Mouse (Mus musculus) heart, adult 9 months (tissue): ENCODE results near the gene Egln2.

Experiments used
- DNase-seq, 2 experiments: peaks; one replicate each; pipeline ENCODE4 v3.0.0; 2022; ENCODE audit warnings: low spot score in 2 of 2

Egln2 gene

GRCm38 (mm10) chr7:27177942-27178323 lies 11.3 kb upstream of the Egln2 start:
- DNase-seq, result no peak

DNA sequence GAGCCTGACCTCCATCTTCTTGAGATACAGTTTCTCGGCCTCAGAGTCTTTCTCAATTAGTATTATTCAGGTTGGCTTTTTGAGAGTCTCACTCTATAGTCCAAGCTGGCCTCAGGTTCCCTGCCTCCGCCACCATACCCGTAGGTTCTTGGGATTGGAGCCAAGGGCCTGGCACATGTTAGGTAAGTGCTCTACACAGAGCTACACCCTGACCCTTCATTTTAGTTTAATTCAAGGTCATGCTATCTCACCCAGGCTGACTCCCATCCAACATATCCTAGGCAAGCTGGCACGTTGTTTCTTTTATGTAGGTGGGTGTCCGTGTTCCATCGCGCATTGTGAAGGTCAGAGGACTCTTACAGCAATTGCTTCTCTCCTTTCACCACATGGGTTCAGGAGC lies 8.3 kb upstream of the Egln2 start:
- no peak for DNase-seq

DNA sequence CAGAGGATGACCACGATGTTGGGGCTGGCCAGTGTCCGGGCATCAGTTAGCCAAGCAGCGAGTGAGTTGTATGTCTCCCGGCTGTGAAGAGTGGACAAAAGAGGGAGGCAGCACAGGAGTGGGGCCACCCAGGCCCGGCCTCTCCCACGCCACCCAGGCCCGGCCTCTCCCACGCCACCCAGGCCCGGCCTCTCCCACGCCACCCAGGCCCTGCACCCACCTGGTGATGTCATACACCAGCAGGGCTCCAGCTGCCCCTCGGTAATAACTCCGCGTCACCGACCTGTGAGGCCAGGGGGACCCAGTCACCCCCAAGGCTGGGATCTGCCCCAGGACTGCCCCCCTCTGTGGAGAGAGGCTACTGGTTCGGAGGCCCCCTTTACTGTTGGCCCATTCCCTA lies 7.9 kb upstream of the Egln2 start:
- no peak for DNase-seq

DNA sequence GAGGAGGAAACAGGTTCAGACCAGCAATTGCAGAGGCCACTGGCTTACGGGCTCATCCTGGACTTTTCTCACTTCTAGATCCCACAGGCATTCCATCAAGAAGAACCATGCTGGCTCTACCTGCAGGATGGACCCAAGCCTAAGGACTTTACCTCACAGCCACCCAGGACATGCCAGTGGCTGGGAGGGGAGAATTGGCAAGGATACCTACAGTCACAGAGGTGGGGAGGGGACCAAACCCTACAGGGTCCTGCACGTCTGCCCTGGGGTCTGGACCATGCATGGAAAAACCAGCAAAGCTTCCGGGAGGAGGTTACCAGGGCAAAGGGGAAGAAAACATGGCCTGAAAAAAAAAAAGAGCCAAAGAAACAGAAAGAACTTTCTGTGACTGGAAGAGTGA lies 4.4 kb upstream of the Egln2 start:
- no peak for DNase-seq

DNA sequence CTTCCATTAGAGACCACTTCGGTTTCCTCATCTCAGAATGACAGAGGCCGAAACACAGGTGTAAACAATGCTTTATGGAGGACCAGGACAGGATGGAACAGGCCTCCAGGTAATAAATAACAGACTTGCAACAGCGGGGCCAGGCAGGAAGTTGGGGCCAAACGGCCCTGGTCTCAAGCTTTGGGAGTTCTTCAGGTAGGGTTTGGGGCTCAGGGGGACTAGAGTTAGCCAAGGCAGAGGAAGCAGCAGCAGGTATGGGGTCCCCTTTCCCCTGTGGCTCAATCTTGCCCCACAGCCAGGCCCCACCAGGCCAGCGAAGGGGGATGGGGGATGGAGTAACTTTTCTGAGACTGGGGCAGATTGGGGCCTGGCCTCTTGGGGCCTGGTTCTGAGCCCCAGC lies 1.8 kb upstream of the Egln2 start:
- no peak for DNase-seq

DNA sequence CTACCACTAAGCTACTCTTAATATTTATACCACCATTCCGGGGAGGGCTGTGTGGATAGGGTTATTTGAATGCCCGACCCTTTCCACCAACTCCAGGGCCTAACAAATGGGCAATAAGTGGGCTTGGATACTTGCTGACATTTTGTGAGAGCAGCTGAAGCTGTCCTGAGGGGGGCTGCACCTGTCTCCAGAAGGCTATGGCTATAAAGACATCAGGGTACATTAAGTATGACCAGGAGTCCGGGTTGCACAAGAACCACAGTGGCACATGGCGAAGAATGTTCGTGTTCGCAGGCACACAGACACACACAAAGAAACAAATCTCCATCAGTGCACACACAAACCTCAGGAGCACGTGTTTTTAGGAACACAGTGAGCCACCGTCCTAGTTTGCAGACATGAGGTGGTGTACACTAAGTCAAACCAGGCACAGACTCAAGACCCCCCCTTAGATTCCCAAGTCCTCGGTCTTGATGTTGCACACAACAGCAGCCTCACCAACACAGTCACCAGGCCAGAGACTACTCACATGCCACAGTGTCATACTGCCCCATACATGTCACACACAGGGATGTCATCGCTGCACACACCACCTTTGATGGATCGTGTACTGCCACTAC lies 983 bp upstream of the Egln2 start:
- no peak for DNase-seq

DNA sequence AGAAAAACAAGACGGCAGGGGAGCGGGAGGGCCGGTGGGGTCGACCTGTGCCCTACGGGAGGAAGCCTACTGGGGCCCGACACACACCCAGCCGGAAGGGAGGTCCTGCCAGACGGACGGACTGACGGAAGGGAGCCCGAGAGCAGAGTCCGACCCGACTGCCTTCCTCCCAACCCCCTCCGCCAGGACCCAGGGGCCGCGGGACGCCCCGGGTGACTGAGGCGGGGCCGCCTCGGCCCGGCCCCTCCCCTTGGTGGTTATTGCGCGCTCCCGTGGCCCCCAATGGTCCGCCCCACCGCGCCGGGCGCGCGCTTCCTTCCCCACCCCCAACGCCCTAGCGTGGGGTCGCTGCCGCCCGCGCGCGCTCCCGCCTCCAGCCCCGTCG lies 381 bp downstream of the Egln2 start:
- peak; percentile 90 to 92 for DNase-seq

GRCm38 (mm10) chr7:27165696-27166095 lies 906 bp downstream of the Egln2 start:
- DNase-seq, result no peak

- DNase-seq, result peak in 1 of 2 experiments; percentile 33
Observed at GRCm38 (mm10) chr7:27165007-27165655, 1.5 kb downstream of the Egln2 start.

- DNase-seq, result no peak
Observed at GRCm38 (mm10) chr7:27164112-27164947, 2.3 kb downstream of the Egln2 start.

DNA sequence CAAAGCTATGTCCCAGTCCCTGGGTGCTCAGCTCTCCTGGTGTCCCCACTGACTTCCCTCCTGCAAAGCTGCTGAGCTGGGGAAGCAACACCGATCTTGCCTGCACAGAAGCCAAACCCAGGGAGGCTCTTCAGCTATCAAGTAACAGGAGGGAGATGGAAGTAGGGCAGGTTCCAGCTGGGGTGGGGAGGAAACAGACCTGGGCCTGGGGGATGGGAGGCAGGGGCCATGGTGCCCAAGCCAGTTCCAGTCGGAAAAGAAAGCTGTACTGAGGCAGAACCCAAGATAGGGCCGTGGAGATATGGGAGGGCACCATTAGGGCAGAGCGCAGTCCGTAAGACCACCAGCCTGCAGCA lies 3.2 kb downstream of the Egln2 start:
- no peak for DNase-seq

DNA sequence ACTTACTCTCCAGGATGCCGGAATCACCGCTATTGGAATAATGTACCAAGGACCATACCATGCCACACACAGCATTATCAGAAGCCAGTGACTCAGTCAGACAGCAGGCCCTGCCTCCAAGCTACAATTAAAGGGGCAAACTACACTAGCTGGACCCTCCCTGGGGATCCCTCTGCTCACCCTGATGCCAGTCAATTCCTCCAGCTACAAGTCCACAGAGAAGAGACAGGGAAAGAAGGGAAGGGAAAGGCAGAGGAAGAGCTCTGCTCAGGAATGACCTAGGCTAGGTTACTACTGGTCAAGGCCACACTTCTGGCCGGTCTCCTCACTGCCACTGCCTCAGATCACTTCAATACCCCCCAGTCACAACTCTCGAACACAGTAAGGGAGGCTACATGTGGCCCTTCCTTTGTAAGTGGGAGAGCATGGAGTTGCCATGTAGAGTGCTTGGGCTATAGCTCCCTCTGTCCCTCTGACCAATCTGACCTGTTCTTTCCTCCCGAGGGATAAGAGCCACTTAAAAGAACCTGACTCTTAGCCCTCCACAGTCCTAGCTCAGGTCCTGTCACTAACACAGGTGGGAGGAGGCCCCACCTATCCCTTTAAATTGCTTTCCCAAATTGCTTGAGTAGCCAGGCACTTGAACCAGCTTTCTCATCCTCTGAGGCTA lies 3.7 kb downstream of the Egln2 start:
- DNase-seq, result no peak

GRCm38 (mm10) chr7:27161744-27162143 lies 4.9 kb downstream of the Egln2 start:
- peak in 1 of 2 experiments; percentile 67 for DNase-seq

GRCm38 (mm10) chr7:27160921-27161320 lies 5.7 kb downstream of the Egln2 start:
- no peak for DNase-seq

DNA sequence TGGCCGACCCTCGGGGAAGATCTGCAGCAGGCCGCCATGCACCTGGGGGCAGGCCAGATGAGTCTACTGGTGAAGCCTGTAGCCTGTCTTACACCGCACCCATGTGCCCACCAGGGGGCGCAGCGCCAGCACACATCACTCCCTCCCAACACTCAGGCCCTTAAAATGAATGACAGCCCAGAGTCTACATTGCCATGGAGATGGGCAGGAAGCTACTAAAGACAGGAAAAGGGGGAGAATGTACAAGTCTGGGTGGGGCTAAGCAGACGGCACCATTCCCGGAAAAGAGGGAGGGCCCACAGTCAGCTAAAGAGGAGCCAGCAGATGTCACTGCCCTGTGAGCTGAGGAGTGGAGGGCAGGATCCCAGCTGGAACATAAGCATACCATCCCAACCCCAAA lies 6.7 kb downstream of the Egln2 start:
- DNase-seq, result peak; percentile 88 to 92

DNA sequence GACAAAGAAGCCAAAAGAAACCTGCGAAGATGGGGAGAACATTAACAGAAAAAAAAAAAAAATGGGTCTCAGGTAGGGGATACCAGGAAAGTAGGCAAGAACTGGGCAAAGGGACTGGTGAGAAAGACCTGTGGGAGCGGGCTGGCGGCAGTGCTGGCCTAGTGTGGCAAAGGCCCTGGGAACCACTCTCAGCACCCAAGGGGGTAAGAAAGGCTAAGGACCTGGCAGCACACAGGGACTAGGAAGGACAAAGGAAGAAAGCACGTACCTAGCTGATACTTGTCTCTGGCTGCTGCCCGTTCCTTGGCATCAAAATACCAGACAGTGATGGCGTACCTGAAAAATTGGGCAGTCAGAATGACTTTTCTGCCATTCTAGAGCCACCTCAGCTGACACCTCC lies 7.3 kb downstream of the Egln2 start:
- DNase-seq, result no peak

GRCm38 (mm10) chr7:27158171-27158570 lies 8.4 kb downstream of the Egln2 start:
- no peak for DNase-seq

- no peak for DNase-seq
Observed at GRCm38 (mm10) chr7:27156005-27156404, 10.6 kb downstream of the Egln2 start.

- peak in 1 of 2 experiments; percentile 53 for DNase-seq
Observed at GRCm38 (mm10) chr7:27153205-27153764, 13.3 kb downstream of the Egln2 start, which contains the start of gene Cyp2t4. Gene Cyp2t4, plus strand, starts transcription at chr7:27153714.

DNA sequence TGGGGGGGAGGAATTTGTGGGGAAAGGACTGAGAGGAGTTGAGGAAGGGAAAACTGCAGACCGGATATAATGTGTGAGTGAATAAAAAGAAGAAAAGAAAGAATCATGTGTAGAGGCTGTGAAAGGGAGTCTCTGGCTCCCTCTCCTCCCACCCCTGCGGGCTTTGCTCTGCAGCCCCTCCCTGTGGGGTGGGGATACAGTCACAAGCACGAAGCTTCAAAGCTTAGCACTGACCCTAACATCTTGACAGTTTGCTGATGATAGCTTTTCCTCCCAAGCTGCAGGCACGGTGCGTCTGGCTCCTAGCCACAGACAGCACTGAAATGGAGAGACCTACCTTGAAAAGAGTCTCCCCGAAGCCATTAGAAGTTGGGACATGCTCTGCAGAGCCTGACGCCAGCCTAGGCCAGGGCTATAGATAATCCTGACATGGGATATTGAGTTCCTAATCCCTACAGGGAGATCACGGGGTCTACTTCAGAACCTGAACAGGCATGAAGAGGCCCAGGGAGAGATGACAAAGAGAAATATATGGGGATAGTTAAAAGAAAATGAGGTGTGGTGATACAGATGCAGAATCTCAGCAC lies 30.1 kb downstream of the Egln2 start:
- DNase-seq, result no peak

DNA sequence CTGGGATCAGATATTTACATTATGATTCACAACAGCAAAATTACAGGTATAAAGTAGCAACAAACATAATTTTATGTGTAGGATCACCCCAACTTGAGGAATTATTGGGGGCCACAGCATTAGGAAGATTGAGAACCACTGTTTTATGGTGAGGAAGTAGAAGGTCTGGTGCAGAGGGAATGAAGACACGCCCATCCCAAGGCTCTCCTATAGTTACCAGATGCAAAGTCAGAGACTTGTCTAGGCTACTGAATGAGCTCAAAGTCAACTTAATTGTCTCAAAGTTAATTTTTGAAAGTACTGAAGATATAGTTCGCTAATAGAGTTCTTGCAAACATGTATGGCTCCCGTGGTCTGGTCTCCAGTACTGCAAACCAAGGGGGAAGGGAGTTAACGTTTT lies 32.8 kb downstream of the Egln2 start:
- no peak for DNase-seq

GRCm38 (mm10) chr7:27133156-27133555 lies 33.4 kb downstream of the Egln2 start:
- no peak for DNase-seq
